Mouse (Mus musculus) lung, postnatal 10 days (tissue): ENCODE measurements around the gene Ifna2.

ENCODE experiments used
- DNase-seq: peaks from one replicate; pipeline ENCODE4 v3.0.0; 2021

Gene Ifna2

DNA sequence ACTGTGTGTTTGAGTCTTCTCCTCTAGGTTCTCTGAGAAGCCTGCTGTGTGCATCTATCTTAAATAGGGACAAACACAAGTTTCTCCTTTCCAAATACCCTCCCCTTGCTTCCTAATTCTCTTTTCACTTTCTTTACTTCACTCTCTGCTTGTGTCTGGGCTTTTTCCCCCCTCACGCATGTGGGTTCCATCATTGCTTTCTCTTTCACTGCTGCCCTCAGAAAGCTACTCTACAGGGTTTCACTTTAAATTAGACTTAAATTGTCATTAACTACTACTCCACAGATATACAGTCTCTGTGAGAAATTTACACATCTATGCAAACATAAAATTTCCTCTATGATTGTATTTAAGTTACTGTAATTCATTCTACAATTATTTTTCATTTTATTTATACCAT lies at the start of gene Ifna2:
Gene Ifna2, minus strand, starts transcription at position 101 of the 400 bp plus-strand sequence.
- no peak for DNase-seq

GRCm38 (mm10) chr4:88727324-88727723 lies 43.6 kb upstream of the Ifna2 start:
- peak; percentile 59 for DNase-seq

- DNase-seq, result no peak
These were observed 43.0 kb upstream of the Ifna2 start for GRCm38 (mm10) chr4:88726727-88727126.

DNA sequence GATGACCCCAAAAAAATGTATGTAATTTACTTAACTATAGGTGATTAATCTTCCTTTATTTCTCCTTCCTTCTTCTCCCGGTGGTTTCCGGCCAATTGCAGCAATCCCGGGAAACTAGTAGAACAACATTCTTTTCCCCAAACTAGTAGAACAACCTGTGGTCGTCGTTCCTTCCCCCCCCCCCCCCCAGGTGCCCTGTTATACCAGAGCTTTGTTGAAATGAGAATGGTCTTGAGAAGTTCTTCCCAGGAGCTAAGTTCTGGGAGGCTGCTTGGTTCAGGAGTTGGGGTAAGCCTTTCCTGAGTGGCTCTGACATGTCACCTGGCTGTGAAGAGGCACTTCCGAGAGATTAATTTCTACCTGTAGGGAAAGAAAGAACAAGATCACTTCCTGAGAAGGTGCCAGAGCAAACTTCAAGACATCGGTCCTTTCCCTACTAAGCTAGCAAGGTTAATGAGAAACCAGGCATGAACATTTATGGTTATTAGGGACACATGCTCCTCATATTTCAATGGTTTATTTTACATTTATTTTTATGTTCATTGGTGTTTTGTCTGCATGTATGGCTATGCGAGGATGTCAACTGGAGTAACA lies 39.9 kb upstream of the Ifna2 start:
- DNase-seq, result no peak

GRCm38 (mm10) chr4:88721791-88722721 lies 38.3 kb upstream of the Ifna2 start, which contains the start of the genes Gm26566 and Klhl9:
Gm26566 (plus strand) TSS chr4:88721805.
Klhl9 (minus strand) TSS chr4:88722465.
- DNase-seq, result peak; percentile 94

DNA sequence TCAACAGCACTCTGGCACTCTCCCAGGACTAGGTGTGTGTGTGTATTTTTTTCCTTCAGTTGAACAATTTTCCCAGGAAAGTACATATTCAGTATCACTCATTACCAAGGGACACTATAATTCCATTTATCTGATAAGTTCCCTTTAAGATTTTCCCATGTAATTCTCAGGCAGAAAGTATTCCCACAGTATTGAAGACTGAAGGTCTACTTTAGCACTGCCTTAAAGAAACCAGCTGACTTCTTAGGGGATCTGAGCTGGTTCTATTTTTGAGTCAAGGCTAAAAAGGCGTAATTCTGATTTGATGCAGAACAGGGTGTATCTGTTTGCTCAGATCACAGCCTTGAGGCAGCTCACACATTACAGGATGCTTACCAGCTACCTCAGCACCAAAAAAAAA lies 35.0 kb upstream of the Ifna2 start:
- DNase-seq, result no peak

DNA sequence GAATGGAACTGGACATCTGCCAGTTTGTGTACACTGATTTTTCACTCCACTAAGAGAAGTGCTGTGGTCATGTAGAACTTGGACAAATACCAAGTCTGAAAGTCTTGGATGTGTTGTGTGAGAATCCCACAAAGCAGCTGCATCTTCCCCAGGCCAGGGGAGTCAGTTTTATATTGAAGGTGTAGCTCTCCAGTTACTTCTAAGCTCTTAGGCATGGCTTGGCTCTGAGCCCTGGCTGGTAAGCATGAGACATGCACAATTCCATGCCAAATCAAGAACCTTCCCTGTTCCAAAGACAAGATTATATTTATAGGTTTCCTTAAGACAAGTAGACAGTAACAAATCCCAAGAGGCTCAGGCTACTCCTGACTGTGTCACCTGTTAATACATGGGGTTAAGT lies 31.3 kb upstream of the Ifna2 start:
- DNase-seq, result no peak

DNA sequence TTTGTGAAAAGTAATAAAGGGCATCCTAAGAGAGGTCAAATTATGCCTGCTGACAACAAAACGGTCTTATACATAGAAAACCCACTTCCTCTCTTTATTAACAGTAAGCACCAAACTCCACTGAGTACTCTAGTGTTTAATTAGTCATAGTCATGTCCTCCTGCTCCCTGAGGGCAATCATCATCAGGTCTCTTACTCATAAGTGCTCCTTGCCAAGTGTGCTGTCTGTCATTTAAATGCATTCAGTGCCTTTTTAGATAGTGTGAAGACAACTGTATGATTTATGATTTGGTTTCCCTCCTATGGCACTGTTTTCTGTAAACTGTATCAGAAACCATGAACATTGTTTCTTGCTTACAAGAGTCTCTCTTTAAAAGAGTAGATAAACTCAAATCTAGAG lies 30.6 kb upstream of the Ifna2 start:
- DNase-seq, result no peak

DNA sequence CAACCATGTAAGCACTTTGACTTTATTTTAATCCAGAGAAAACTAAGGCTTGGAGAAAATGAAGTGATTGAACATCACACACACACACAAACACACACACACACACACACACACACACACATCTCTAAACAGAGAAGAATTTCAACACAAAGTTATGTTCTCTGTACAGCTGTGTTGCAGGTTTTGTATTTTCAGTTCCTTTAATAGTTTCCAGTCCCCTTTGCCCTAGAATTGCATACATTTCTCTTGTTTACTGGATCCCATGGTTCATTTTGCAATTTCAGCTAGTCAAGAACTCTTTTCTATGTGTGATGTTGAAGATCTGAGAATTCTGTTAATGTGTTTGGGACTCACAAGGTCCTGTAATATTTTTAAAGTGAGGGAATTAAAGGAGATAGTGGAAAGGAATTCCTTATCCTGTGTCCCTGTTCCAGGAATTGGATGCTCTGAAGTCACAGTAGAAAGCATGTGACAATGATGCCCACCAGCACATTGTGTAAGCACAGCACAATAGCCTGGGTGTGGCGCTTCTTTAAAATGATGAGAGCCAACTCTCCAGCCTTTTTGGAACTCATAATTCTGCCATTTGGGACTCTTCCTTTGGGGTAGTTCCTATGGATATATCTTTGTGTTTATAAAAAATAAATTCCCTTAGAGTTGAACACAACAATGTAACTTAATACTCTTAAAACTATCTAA lies 23.6 kb upstream of the Ifna2 start:
- no peak for DNase-seq

- no peak for DNase-seq
These were observed 22.2 kb upstream of the Ifna2 start for GRCm38 (mm10) chr4:88705924-88706323.

DNA sequence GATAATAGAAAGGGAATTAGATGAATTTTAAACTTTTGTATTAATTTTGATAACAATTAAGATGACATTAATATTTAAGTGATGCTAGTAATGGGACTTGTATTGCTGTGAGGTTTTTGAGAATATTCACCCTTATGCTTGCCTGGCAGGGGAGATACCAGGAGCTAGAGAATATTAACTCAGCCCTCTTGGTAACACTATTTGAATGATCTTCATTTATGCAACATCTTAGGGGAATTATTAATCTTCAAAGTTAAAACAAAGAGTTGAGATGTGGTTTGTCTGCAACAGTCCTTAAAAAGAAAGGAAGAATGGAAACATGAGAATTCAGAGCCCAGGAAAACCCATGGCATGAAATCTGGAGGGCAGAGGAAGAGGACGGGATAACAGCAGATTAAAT lies 15.6 kb upstream of the Ifna2 start:
- no peak for DNase-seq

DNA sequence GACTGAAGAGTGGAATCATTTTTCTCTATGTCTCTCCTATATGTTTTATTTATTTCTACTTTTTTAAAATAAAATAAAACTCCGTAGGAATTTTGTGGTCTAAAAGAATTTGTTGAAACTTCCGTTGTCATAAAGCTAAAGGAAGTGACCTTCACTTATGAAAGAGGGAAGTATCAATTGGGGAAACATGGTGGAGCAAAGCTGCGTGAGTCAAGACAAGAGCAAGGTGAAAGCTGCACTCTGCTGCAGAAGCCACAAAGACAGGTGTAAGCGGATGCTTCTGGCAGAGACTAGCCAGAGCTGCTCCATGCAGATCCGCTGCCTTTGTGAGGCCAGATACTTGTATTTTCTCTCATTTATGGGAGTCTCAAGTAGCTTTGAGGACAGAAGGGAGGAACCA lies 15.1 kb upstream of the Ifna2 start:
- DNase-seq, result no peak

DNA sequence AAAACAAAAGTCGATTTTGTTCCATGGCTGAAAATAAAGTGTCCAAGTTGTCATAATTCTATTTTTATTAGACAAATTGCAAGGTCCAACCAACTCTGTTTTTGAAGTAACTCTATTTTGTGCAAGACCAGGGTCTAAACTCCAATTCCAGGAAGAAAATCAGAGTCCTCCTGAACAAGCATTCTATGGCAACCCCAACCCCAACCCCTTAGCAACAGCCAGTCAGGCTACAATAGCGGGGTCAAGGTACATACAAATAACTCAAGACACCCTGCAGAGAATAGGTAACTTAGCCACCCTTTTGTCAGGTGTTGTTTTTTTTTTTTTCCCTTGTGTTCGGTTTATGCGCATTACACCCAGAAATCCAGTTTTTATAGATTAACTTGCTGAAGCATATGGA lies 14.0 kb upstream of the Ifna2 start:
- DNase-seq, result no peak

DNA sequence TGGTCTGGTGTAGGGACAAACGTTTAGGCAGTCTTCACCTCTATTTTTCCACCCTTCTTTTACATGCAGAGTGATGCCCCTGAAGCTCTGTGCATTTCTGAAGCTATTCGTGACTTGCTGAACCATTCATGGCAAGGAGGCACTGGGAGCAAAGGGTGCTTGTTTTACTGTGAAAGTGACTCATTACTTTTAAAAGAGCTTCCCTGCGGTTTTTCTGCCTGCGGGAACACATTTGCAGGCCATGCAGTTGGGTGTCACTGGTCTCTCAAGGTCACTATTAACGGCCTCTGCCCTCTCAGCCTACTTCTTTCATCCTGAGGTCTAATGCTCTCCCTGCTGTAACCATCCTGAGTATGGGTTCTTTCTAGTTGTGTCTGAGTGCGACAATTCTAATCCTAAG lies 13.4 kb upstream of the Ifna2 start:
- DNase-seq, result no peak

GRCm38 (mm10) chr4:88696237-88696884 lies 12.6 kb upstream of the Ifna2 start:
- DNase-seq, result peak; percentile 86

DNA sequence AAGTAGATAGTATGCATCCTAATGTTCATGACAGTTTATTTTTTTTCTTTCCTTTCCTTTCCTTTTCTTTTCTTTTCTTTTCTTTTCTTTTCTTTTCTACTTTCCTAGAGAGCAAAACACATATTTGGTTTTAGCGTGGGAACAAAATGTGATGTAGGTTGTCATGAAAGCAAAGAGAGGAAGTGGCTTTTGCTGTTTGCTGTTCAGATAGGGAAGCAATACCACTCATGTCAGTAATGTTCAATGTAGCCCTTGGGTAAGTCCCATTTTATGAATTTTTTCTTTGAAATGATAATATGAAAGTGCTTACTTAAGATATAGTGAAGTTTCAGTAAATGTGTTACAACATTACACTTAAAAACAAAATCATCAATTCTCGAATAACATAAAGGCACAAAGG lies 9.7 kb upstream of the Ifna2 start:
- no peak for DNase-seq

GRCm38 (mm10) chr4:88692537-88692936 lies 8.8 kb upstream of the Ifna2 start:
- no peak for DNase-seq

DNA sequence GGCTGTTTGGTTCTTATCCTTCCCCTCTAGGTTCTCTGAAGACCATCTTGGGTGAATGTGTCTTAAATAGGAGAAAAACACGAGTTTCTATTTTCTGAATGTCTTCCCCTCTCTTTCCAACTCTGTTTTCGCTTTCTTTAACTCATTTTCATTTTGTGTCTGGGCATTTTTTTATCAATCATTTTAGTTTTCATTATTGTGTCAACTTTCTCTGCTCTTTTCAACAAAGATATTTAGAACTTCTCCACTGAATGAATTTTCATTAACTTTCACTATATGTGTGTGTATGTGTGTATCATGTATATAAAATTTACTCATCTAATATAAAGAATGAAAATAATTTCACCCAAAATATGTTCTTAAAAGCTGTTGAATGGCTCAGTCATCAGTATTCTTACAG lies 7.5 kb upstream of the Ifna2 start, which contains the start of gene Ifnab:
Gene Ifnab, minus strand, starts transcription at position 101 of the 400 bp plus-strand sequence.
- no peak for DNase-seq

- no peak for DNase-seq
These were observed 2.4 kb downstream of the Ifna2 start for GRCm38 (mm10) chr4:88681353-88681752.

- DNase-seq, result peak; percentile 33
These were observed 3.4 kb downstream of the Ifna2 start for GRCm38 (mm10) chr4:88680362-88680761.

DNA sequence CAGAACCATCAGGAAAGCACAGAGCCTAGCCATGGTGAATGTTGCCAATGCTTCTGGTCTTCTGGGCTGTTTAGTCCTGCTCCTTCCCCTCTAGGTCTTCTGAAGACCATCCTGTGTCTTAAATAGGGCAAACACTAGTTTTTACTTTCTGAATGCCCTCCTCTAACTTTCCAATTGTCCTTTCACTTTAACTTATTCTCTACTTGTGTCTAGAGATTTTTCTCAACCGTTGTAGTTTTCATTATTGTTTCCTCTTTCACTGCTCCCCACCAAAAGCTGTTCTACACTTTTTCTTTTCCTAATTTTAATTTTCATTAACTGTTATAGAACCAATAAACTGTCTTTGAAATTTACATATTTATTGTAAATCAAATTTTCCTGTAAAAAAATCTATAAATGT lies 6.9 kb downstream of the Ifna2 start, which contains the start of gene Ifna16:
Gene Ifna16, minus strand, starts transcription at position 101 of the 400 bp plus-strand sequence.
- DNase-seq, result no peak

- no peak for DNase-seq
These were observed 28.3 kb downstream of the Ifna2 start for GRCm38 (mm10) chr4:88655461-88655860.

GRCm38 (mm10) chr4:88653644-88654043 lies 30.1 kb downstream of the Ifna2 start:
- no peak for DNase-seq
